Mouse (Mus musculus) embryonic fibroblast, embryonic 13.5 days (primary cell): ENCODE data around the gene Hoxa4. TPM values are rescaled to one million over a fixed set of nuclear protein-coding genes. Genes with fewer than 3 reads are reported as not detected.

Source experiments
- H3K27ac ChIP-seq: 2 replicates; pipeline ENCODE4 v1.5.1; 2012; ENCODE audit warnings: low read length, control low read depth, inconsistent platforms; ENCODE audit not compliant: insufficient read depth
- H3K4me1 ChIP-seq: 2 replicates; pipeline ENCODE4 v1.6.1; 2011; ENCODE audit warnings: low read length; ENCODE audit not compliant: control insufficient read depth, insufficient read depth
- H3K4me3 ChIP-seq: 2 replicates; pipeline ENCODE4 v1.5.1; 2011; ENCODE audit warnings: mild to moderate bottlenecking, control low read depth, low read length; ENCODE audit not compliant: insufficient read depth
- CTCF ChIP-seq: IDR thresholded peaks from 2 replicates; pipeline ENCODE4 v1.5.1; 2011; ENCODE audit warnings: mild to moderate bottlenecking, control low read depth, low read length, moderate library complexity, borderline replicate concordance; ENCODE audit not compliant: insufficient read depth
- POLR2A ChIP-seq: IDR thresholded peaks from 2 replicates; pipeline ENCODE4 v1.6.1; 2011; ENCODE audit warnings: low read depth, mild to moderate bottlenecking, control low read depth, low read length, moderate library complexity
- polyA plus RNA-seq: library from polyadenylated mRNA; stranded (reverse); fragments of >200 nt; gene quantifications from 2 replicates; pipeline ENCODE4 v1.2.4, GENCODE M21; 2011; ENCODE audit warnings: low read depth; ENCODE audit not compliant: missing spikeins, insufficient read length

Gene Hoxa4
- polyA plus RNA-seq, 1 experiment, result 3.0 TPM

DNA sequence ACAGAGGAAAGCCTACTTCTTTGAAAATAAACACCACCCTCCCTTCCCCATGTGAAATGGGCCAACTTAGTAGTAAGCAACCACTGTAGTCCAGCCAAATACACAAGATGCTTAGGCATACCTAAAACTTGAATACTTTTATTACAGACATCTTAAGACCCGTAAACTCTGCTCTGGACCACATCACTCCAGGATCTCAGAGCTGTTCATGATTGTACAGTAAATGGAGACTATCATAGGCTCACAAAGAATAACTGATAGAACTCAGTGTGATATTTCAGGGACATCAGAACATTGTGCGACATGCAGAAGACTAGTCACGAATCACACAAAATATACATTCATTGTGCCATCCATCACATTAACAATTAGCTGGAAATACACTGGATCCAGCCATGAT is 36.1 kb downstream of the Hoxa4 start:
- H3K4me3 ChIP-seq, result no peak overlapping the region
- TF ChIP-seq POLR2A (no peak), CTCF (no peak)
- 0 out of 2 replicates have a peak, but pooled peaks cover under 1% of the 10 kb centered on the region for H3K4me1 ChIP-seq
- no peak overlapping the region for H3K27ac ChIP-seq

DNA sequence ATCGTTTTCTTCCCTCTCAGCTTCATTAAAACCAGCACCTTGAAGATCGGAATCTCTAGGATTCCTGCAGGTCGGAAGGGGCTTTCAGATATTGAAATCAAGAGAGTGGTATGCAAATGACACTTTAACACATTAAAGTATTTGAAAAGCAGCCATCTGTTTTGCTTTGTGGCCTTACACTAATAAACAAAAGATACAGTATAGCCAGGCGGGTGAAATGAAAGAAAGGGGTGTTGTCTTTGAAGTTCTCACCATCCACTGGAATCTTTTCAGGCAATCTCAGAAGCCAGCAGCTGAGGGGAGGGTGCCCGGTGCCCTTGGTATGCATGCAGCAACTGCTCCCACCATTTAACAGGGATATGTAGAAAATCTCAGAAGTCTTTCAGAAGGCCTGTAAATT is 37.5 kb downstream of the Hoxa4 start:
- H3K27ac ChIP-seq, result no peak overlapping the region
- H3K4me3 ChIP-seq, result no peak overlapping the region
- TF ChIP-seq CTCF (no peak), POLR2A (no peak)
- H3K4me1 ChIP-seq, result 0 out of 2 replicates have a peak, but pooled peaks cover 4% of the 10 kb centered on the region

- no peak for TF ChIP-seq POLR2A
- TF ChIP-seq CTCF, result no peak
- 0 out of 2 replicates have a peak, but pooled peaks cover 4% of the 10 kb centered on the region for H3K4me1 ChIP-seq
- no peak overlapping the region for H3K4me3 ChIP-seq
- H3K27ac ChIP-seq, result no peak overlapping the region
These were observed 38.3 kb downstream of the Hoxa4 start for GRCm38 (mm10) chr6:52153270-52153669.

DNA sequence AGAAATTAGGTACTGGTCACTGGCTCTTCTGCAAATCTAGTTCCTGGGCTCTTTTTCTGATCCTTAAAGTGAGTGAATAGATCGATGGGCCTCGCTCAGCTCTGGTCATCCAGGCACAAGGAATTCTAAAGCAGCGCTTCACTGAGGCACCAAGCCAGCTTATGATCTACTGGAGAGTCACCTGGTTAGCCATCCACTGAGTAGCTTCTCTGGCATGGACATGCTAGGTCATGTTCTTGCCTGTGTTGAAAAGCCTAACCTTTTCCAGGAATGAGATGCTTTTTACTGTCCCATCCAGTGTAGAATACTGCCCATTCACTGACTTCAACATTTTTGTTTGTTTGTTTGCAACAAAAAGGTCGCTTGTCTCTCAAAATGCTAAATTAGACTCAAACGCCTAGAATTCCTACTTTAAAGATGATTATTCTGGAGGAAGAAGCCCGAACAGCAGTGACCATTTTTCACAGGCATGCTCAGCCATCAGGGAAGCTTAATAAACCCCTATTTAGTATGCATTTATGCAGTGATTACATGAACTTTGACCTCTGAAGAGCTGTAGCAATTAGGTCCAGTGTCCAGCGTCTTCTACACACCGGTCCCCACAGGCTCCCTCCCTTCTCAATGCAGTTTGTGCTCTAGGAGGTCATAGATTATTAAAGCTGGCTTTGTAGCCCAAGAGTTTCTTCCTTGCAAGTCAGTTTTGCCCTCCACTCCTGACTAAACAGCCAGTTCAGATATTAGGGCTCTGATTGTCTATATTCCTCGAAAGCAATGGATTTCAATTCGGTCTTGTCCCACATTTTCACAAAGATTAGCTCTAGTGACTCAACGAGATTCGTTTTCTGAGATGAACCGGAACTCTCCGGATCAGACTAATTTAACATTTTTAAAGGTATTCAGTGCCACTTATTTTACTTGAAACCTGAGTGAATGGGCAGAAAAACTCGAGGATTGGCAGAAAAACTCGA is 39.0 kb downstream of the Hoxa4 start:
- no peak overlapping the region for H3K4me3 ChIP-seq
- H3K4me1 ChIP-seq, result 0 out of 2 replicates have a peak, but pooled peaks cover 4% of the 10 kb centered on the region
- H3K27ac ChIP-seq, result no peak overlapping the region
- TF ChIP-seq CTCF, result no peak
- no peak for TF ChIP-seq POLR2A

DNA sequence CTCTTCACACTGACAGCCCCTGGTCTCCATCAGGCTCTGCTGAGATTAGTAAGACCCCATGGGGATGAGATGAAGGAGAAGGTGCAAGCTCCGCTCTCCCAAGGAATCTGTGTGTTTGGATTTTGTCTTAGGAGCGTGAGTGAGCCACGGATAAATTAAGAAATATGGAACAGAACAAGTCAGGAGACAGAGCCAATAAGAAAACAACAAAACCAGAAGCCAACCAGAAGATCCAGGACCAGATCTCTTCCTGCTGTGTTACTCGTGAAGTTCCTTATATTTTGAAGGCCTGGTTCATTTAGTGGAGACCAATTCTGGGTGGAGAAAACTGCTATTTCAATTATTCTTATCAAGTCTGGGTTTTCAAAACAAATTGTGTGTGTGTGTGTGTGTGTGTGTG is 40.0 kb downstream of the Hoxa4 start:
- Histone ChIP-seq H3K4me3 (no peak overlapping the region), H3K4me1 (0 out of 2 replicates have a peak, but pooled peaks cover 4% of the 10 kb centered on the region), H3K27ac (no peak overlapping the region)
- TF ChIP-seq CTCF (no peak), POLR2A (no peak)

- TF ChIP-seq POLR2A (no peak), CTCF (no peak)
- H3K4me3 ChIP-seq, result no peak overlapping the region
- H3K27ac ChIP-seq, result no peak overlapping the region
- 0 out of 2 replicates have a peak, but pooled peaks cover 4% of the 10 kb centered on the region for H3K4me1 ChIP-seq
These were observed 41.1 kb downstream of the Hoxa4 start for GRCm38 (mm10) chr6:52150401-52150966.

Other genes starting within 250 kb of the Hoxa4 start
- gene Skap2, start 179.2 kb downstream of the Hoxa4 start, polyA plus RNA-seq, result 57.3 and 59.1 TPM in 2 replicates
- 2.4 and 3.0 TPM in 2 replicates for gene Hoxa1, start 33.4 kb downstream of the Hoxa4 start, polyA plus RNA-seq
- 4.3 and 4.8 TPM in 2 replicates for gene Hoxa2, start 26.9 kb downstream of the Hoxa4 start, polyA plus RNA-seq
- gene 5730596B20Rik, start 14.3 kb downstream of the Hoxa4 start, polyA plus RNA-seq, result 0.23 TPM in 1 of 2 replicates, not detected in the other
- 11.9 and 18.6 TPM in 2 replicates for gene Hoxa5, start 12.8 kb upstream of the Hoxa4 start, polyA plus RNA-seq
- 2.8 and 4.2 TPM in 2 replicates for gene Hoxa6, start 17.0 kb upstream of the Hoxa4 start, polyA plus RNA-seq
- 10.2 and 13.5 TPM in 2 replicates for gene Hoxa3, start 21.6 kb upstream of the Hoxa4 start, polyA plus RNA-seq
- gene Gm28308, start 21.6 kb upstream of the Hoxa4 start, polyA plus RNA-seq, result 0.89 TPM in 1 of 2 replicates, not detected in the other
- 15.8 and 21.6 TPM in 2 replicates for gene Hoxa7, start 30.1 kb upstream of the Hoxa4 start, polyA plus RNA-seq
- 9.9 and 13.6 TPM in 2 replicates for gene Hoxa9, start 39.3 kb upstream of the Hoxa4 start, polyA plus RNA-seq
- gene Hoxa10, start 49.1 kb upstream of the Hoxa4 start, polyA plus RNA-seq, result 12.1 and 18.2 TPM in 2 replicates
- 5.1 and 9.2 TPM in 2 replicates for gene Hoxa11, start 54.1 kb upstream of the Hoxa4 start, polyA plus RNA-seq
- 3.3 and 5.0 TPM in 2 replicates for gene Hoxa13, start 69.1 kb upstream of the Hoxa4 start, polyA plus RNA-seq
- gene Evx1, start 121.7 kb upstream of the Hoxa4 start, polyA plus RNA-seq, result not detected in 2 replicates